Mouse (Mus musculus): Measurements from ENCODE around the gene Eml6.
"Not testable (repeated sequence)": the region's sequence is repeated elsewhere in the genome, so short reads cannot be mapped to it uniquely, and the experiment has no call there.

Gene Eml6

DNA sequence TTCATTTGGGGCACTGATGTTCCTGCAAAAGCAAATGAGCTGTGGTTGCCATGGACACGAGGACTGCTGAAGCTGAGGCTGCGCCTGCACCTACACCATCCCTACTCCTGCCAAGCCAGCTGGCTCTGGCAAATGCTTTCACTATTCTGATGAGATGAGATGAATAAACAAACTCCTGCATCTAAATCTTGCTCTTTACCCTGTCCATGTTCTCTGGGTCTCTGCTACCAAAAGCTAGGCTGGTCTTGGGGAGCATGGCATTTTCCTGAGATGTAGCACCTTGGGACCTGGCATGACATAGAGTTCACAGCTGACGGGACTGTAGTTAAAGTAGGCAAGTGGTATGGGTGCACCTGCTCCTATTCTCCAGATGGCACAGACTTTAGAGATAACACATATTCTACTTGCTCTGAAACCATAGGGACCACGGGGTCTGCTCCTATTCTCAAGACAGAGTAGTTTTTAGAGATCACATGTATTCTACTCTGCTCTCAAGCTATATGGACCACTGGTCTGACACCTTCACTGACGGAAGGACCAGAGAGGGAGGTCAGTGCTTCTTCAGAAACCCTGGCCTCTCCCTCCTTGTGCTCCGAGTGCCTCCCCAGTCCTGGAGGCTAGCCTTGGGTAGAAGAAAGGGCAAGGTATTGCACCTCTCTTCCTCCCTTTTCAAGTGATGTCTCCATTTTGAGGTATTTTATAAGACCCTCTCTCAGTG lies 236.8 kb downstream of the Eml6 start:
- DNase-seq (ENCODE audit: extremely low spot score), result no peak

DNA sequence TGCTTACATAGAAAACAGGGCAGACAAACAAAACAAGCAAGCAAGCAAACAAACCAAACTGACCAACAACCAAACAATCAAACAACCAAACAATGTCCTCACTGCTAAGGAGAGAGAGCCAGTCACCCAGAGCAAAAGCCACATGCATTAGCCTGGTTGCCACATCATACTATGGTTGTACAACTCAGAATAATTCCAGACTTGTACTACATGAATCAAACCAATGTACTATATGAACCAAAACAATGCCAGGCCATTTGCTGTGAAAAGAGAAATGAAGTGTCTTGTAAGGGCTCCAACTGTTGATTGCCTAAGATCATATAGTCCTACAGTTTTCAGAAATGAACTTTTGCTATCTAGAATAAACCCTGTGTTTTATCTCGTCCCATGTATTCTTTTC lies 237.3 kb downstream of the Eml6 start:
- DNase-seq (ENCODE audit: extremely low spot score), result no peak

DNA sequence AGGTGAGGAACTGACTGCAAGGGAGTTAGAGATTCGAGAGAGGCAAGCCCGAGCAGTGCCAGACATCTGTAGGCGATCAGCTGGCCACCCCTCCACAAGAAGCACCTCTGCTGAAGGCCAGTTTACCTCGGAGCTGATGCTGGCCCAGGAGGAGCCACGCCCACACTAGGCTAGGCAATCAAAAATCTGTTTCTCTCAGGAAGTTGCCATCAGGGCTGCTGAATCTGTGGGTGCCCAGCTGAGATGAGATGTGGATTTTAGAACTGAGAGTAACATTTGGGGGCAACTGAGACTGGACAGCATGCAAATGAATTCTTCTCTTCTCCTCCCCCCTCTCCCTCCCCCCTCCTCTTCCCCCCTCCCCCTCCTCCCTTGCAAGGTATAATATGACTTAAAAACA lies 238.4 kb downstream of the Eml6 start:
- DNase-seq (ENCODE audit: extremely low spot score), result no peak

GRCm38 (mm10) chr11:29786583-29787219 lies 239.1 kb downstream of the Eml6 start:
- DNase-seq (ENCODE audit: extremely low spot score), result no peak

GRCm38 (mm10) chr11:29779409-29780026 lies 246.3 kb downstream of the Eml6 start:
- DNase-seq (ENCODE audit: extremely low spot score), result no peak

DNA sequence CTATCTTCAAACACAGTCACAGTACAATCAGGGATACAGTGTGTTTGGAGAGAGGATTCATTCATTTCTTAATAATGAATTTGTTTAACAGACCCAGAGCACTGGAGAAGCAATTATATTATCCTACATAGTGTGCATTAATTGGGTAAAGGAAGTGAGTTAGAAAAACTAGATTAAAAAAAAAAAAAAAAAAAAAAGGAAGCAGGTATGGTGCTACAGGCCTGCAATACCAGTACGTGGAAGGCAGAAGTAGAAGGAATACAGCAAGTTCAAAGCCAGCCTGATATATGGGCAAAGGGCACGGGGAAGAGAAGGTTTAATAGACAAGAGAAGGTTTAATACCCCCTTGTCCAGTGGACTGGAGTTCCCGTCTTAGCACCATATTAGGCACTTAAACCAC lies 246.9 kb downstream of the Eml6 start:
- DNase-seq (ENCODE audit: extremely low spot score), result no peak

GRCm38 (mm10) chr11:29777964-29778363 lies 247.9 kb downstream of the Eml6 start:
- DNase-seq (ENCODE audit: extremely low spot score), result no peak

DNA sequence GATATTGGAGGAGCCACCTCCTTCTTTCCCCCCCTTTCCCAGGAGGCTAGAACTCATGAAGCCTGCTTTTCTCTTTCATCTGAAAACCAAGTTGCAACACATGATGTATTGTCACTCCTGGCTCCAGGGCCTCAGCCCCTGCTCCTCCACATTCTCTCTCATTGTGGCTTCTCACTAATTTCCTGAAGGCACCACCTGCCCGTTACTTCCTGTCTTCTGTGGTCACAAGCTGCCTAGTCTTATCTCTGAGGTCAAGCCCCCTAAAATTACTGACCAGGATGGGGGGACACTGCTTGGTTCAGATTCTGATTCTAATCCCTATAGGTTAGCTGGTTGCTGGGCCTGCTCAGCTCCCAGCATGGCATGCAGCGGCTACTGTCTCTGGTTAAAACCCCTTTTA lies 251.1 kb downstream of the Eml6 start:
- DNase-seq (ENCODE audit: extremely low spot score), result no peak

DNA sequence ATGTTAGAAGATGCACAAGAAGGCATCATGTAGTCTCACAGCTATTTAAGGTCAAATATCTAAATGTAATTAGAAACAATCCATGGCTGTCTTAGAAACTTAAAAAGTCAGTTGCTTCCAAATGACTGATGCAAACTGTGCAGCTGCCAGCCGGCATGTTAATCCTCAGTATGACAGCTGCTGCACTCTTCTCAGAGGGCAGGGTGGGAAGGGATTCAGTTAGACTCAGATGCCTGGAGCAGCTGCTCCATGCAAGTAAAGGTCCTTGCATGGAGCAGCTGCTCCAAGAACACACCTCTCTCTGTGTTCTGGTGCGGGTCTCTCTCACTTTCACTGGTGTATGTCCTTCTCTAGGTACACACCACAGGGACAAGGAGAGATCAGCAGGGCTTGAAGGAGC lies 251.5 kb downstream of the Eml6 start:
- DNase-seq (ENCODE audit: extremely low spot score), result no peak

DNA sequence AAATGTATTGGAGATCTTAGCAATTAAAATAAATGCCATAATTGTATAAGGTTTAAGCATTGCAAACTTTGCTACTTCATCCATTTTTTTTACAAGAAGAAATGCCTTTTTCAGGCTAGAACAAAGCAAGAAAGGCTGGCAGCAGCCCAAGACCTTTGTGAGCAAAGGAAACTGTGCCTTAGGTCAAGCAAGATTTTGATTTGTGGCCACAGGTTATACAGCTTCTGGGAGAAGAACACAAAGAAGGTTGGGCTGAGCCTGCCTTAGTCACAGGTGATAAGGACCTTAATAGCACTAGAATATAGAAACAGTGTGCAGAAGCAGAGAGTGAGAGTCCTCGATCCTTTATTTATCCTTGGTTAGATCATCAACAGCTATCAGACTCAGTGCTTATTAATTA lies 253.6 kb downstream of the Eml6 start:
- no peak for DNase-seq (ENCODE audit: extremely low spot score)

DNA sequence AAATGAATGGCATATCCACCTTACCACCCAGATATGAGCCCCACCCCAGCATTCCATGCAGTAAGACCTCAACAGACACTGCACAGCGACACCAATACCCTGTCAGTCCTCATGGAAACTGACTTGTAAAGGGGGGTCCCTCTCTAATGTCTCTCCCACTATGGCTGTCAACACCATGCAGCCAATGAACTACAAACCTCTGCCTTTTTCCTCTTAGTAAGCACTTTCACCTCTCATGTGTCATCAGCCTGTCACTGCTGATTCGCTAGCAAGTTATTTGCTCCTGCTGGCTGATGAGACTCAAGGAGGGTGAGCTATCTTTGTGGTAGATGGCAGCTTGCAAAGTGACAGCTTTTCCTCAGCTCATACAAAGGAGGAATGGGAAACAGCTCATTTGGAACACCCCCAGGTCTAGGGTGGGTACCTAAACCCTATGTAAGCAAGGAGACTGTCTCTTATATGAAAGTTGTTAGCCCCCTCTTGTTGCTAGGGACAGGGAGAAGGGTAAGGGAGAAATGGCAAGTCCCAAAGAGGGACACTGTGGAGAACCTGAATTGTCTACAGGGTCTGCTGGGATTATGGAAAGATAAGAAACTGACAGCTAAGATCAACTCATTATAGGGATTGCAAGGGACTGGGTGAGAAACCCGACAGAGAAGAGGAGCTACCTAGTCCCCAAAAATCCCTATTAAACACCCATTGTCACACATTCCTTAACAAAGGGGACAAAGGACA lies 255.0 kb downstream of the Eml6 start:
- DNase-seq (ENCODE audit: extremely low spot score), result no peak

DNA sequence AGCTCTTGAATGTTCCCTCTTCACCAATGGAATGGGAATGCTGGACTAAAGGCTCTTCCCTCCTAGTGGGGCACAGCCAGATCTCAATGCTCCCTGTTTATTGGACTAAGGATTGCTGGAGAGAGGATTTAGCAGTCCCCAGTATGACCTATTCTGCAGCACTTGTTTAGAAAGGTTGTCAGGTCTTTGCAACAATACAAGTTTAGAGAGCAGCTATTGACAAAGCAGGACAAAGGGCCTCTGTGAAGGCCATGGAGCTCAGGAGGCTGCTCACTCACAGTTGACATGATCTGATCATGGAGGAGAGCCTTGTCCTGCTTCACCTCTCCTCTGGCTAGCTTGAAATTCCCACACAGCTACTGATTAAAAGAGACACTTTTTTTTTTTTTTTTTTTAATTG lies 257.3 kb downstream of the Eml6 start:
- DNase-seq (ENCODE audit: extremely low spot score), result no peak

DNA sequence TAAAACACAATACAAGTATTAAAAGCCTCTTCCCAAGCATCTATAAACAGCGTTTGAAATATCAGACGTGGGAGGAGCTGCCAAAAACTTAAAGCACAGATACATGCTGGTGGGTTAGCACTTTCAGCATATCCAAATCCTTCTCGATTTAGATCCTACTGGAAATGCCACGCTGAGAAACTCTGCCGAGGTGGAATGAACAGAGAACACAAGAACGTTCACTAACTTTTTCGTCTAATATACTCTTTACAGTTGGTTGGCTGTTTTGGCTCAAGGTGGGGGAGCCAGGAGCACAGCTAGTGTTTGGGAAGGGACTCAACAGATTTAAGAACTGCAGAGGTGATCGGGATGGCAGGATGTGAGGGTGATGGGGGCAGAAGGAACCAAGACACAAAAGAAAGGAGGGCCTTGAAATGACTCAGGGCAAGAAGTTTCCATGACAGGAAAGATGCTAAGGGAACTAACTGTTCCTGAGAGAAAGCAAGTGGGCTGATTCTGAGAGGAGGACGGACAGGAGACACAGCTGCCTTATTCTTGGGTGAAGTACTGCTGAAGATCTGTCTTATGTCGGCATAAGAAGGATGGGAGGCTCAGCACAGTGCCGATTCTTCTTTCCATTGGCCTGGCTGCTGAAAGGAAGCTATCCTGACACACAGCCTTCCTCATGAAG lies 259.4 kb downstream of the Eml6 start:
- no peak for DNase-seq (ENCODE audit: extremely low spot score)

GRCm38 (mm10) chr11:29765063-29765462 lies 260.8 kb downstream of the Eml6 start:
- DNase-seq (ENCODE audit: extremely low spot score), result no peak

GRCm38 (mm10) chr11:29762768-29763167 lies 263.1 kb downstream of the Eml6 start:
- no peak for DNase-seq (ENCODE audit: extremely low spot score)

- no peak for DNase-seq (ENCODE audit: extremely low spot score)
These were observed 264.4 kb downstream of the Eml6 start for GRCm38 (mm10) chr11:29761387-29761786.

- no peak for DNase-seq (ENCODE audit: extremely low spot score)
These were observed 267.2 kb downstream of the Eml6 start for GRCm38 (mm10) chr11:29758617-29759016.

DNA sequence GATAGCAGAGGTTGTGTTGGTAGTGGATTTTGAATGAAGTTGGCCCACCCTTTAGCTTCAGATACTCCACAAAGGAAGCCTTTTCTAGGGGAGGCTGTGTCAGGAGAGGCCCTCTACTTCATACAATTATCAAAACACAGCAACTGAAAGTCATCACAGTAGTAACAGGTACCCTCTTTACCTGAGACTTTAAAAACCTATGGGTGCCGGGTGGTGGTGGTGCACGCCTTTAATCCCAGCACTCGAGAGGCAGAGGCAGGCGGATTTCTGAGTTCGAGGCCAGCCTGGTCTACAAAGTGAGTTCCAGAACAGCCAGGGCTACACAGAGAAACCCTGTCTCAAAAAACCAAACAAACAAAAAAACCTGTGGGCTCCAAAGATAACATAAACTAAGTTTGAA lies 269.8 kb downstream of the Eml6 start:
- DNase-seq (ENCODE audit: extremely low spot score), result not testable (repeated sequence)

GRCm38 (mm10) chr11:29751648-29752611 lies 273.9 kb downstream of the Eml6 start:
- no peak for DNase-seq (ENCODE audit: extremely low spot score)

DNA sequence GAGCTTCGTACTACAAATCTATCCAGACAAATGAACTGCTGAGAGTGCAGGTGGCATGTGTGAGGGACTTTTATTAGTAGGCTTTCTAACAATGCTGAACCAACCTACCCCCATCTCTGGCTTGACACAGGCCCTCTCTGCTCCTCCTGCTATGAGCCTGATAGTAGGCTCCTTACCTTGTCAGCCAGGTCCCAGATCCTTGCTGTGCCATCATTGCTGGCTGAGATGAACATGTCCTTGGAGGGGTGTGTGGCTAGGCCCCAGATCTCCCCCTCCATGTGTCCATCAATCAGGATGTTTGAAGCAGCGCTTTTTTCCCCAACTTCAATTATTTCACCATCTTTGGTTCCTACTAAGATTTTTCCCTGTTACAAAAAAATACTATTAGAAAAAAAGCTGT lies 274.8 kb downstream of the Eml6 start:
- DNase-seq (ENCODE audit: extremely low spot score), result no peak

DNA sequence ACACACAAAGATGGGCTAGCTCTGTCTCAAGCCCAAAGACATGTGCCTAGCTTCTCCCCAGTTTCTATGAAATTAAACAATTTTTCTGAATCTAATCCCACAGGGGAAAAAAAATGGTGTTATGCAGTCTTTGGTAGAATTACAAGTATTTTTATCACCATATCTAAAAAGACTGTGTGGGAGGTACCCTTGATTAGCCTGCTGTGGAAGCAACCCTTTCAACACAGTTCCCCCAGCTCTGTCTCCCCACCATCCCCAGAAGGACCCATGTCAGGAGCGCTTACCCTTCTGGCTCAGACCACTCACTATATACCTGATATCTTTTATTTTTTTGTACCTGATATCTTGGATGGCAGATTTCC lies 276.4 kb downstream of the Eml6 start:
- DNase-seq (ENCODE audit: extremely low spot score), result no peak
